Mouse (Mus musculus): ENCODE measurements around the gene Susd1.

GRCm38 (mm10) chr4:59333424-59333895, 105.0 kb downstream of the Susd1 start:
- TF ChIP-seq CTCF (IDR thresholded peaks at IDR 0.05) (no peak), POLR2A (IDR thresholded peaks at IDR 0.05; ENCODE audit: insufficient read depth, low read depth, low read length) (no peak)
